ENCODE assay signal across 8 mouse cellular contexts in the genomic region with DNA sequence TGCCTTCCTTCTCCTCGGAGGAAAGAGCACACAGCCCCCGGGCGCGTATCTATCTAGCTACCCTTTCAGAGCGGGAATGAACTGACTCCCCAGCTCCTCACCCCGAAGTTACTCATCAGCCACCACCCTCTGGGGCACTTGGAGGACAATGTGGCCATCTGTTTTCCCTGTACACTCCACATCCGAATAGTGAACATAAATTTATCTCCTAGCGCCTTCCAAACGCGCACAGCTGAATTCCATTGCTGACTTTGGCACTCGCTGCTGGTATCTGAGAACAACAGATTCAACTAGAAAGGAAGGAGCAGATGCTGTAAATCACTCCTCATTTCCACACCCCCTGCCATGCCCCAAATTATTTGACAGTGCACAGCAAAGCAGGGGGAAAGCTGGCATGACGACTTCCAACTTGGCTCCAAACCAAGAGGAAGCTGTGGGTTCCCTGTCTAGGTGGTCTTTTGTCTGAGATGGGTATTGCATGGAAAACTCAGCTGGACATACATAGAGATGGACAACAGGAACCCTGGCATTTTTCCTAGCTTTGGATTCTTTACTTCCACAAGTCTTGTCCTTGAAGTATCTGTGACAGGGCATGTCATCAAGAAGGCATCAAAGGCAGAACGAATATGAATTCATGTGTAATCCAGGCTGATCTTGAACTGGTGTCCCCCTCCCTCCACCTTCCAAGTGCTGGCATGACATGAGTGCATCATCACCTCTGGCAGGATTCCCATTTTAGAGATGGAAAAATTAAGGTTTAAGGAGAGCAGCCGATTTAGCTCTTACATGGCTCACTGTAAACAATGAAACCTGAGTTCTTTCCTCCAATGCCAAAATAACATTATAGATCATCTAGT. TPM values are rescaled to one million over a fixed set of nuclear protein-coding genes. Genes with fewer than 3 reads are reported as not detected.
DNase-seq lines count a peak whose midpoint lies in the region.

No protein-coding gene starts in this region.

- intact Hi-C loops in left cerebral cortex, postnatal 36 days (cut with DNase I), result no loop called here

- peak; percentile 26 for DNase-seq in adrenal gland, adult 2 months
- DNase-seq in adrenal gland, postnatal 25 days, result no peak
- DNase-seq in adrenal gland, postnatal 36 days, result peak; percentile 15 to 17
- DNase-seq in gastrocnemius, postnatal 10 days, result peak; percentile 20
- peak; percentile 75 for DNase-seq in kidney, adult 9 months
- DNase-seq in left cerebral cortex, postnatal 36 days (ENCODE audit: low spot score in 2 of 2), result peak; percentile 51 to 65
- peak; percentile 33 to 68 for DNase-seq in right cerebral cortex, postnatal 36 days (ENCODE audit: low spot score in 2 of 2)
- no peak for DNase-seq in urinary bladder, postnatal 25 days (ENCODE audit: low spot score)

RNA-seq across cellular contexts. Expression of a gene that starts 52.9 kb away (rescaled TPM):
- 1 to 10 TPM; 1.9 to 2.5 TPM for total RNA-seq in adrenal gland, adult 2 months (2021)
- polyA plus RNA-seq in adrenal gland, adult 2 months (2012; rRNA removed), result 1.1 and 2.1 TPM in 2 replicates
- total RNA-seq in adrenal gland, postnatal 25 days (2021), result 1.2 and 2.1 TPM in 2 replicates
- total RNA-seq in adrenal gland, postnatal 36 days (2021), result 1 to 10 TPM; 1.8 to 2.3 TPM
- 1 to 10 TPM; 2.2 to 3.3 TPM for total RNA-seq in gastrocnemius, postnatal 10 days (2021)
- 10 to 100 TPM; 22.5 to 22.6 TPM for total RNA-seq in left cerebral cortex, postnatal 36 days (2021)

Comparison
In these comparisons a context has a peak if more than half of its experiments do, and no peak if none do; other contexts are left out.
1. DNase-seq: peak in adrenal gland, adult 2 months (single experiment), adrenal gland, postnatal 36 days (2 of 2), gastrocnemius, postnatal 10 days (single experiment), kidney, adult 9 months (single experiment), left cerebral cortex, postnatal 36 days (2 of 2) and right cerebral cortex, postnatal 36 days (2 of 2); none in adrenal gland, postnatal 25 days (single experiment) and urinary bladder, postnatal 25 days (single experiment).